Mouse (Mus musculus) cortical plate, adult 2 months (tissue): Measurements from ENCODE around the gene Lrrk1. TPM values are rescaled to one million over a fixed set of nuclear protein-coding genes. Genes with fewer than 3 reads are reported as not detected.

ENCODE experiments used
- H3K27ac ChIP-seq: fragments of 200-500 bp; 2 replicates; pipeline ENCODE4 v1.5.1; 2012; ENCODE audit warnings: low read length, control low read depth, inconsistent platforms; ENCODE audit not compliant: insufficient read depth
- H3K4me1 ChIP-seq: fragments of 200-500 bp; 2 replicates; pipeline ENCODE4 v1.6.1; 2011; ENCODE audit warnings: low read length; ENCODE audit not compliant: control insufficient read depth, insufficient read depth
- H3K4me3 ChIP-seq: fragments of 200-500 bp; 2 replicates; pipeline ENCODE4 v1.5.1; 2011; ENCODE audit warnings: mild to moderate bottlenecking, low read length, control low read depth; ENCODE audit not compliant: insufficient read depth
- CTCF ChIP-seq: fragments of 200-500 bp; IDR thresholded peaks from 2 replicates; pipeline ENCODE4 v1.5.1; 2011; ENCODE audit warnings: mild to moderate bottlenecking, control low read depth, low read length; ENCODE audit not compliant: insufficient read depth; ENCODE audit errors: extremely low read depth
- POLR2A ChIP-seq: fragments of 200-500 bp; IDR thresholded peaks from 2 replicates; pipeline ENCODE4 v1.6.1; 2011; ENCODE audit warnings: mild to moderate bottlenecking, low read length, control low read depth; ENCODE audit not compliant: insufficient read depth; ENCODE audit errors: extremely low read depth
- polyA plus RNA-seq: library from polyadenylated mRNA; depleted of rRNA; stranded (reverse); fragments of >200 nt; gene quantifications from 2 replicates; pipeline ENCODE4 v1.2.3, GENCODE M21; 2012

Gene Lrrk1
- polyA plus RNA-seq, 1 experiment = 3.5 TPM

DNA sequence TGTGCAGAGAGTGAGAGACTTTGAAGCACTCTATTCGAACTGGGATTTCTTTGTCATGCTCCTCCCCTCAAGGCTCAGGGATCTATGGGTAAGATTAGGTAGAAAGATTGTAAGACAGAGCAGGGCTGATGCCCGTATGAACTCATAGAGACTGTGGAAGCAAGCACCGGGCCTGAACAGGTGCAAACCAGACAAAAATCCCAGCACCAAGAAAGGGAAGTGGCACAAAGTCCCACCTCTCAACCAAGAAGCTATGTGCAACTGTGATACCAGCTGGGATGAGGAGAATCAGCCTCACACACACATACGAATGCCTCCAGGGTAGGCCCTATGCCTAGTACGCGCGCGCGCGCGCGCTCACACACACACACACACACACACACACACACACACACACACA is 2.3 kb downstream of the Lrrk1 start:
- Histone ChIP-seq H3K27ac (no peak overlapping the region), H3K4me1 (no peaks in the 10 kb centered on the region), H3K4me3 (no peak overlapping the region)
- TF ChIP-seq CTCF = no peak

DNA sequence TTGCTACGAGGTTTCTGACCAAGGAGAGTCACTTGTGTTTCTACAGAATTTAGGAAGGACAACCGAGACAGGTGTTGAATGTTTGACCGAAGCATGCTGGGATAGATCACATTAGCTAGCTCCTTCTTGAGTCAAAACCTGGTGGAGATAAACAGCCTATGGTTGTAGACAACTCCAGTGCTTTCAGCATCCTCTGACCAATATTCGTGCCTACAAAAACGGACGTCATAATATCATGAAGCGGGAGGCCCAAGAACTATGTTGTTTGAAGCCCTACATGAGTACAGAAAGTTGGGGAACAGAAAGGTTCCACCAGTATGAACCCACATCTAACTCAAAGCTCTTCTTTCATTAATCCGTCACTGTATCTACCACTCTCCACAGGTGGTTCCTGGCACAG is 3.3 kb downstream of the Lrrk1 start:
- no peaks in the 10 kb centered on the region for H3K4me1 ChIP-seq
- no peak overlapping the region for H3K4me3 ChIP-seq
- TF ChIP-seq CTCF = no peak
- no peak for TF ChIP-seq POLR2A
- H3K27ac ChIP-seq = no peak overlapping the region

DNA sequence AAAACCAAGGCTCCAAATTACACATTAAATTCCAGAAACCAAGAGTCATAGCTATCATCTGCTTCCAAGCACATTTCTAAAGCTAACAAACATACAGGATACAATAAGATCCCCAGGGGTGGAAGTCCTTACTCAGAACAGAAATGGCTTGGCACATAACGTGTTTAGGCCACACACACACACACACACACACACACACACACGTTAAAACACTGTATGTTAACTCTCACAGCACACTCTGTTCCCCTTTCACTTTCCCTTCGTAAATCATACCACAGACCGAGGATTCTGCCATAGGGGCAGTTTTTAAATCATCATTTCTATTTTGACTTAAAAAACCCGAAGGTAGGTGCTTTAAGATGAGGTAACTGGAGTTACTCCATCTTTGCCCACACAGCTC is 3.9 kb downstream of the Lrrk1 start:
- Histone ChIP-seq H3K27ac (no peak overlapping the region), H3K4me3 (no peak overlapping the region), H3K4me1 (no peaks in the 10 kb centered on the region)
- no peak for TF ChIP-seq CTCF
- TF ChIP-seq POLR2A = no peak

DNA sequence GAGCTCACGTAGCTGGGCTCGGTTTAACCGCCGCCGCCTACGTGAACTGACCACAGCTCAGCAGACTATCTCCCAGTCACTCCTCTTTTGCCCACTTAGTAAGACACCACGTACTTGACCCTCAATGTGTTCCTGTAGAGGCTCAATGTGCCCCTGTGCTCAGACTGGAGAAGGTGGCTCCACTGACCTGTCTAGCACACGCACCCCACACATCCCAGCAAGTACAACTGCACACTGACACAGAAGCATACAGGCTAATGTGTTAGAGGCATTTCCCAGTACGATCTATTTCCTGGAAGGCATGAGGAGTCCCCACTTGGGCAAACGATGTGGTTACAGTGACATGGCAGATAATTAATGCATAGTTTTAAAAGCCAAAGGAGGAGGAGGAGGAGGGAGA is 11.6 kb downstream of the Lrrk1 start:
- H3K4me3 ChIP-seq = no peak overlapping the region
- no peaks in the 10 kb centered on the region for H3K4me1 ChIP-seq
- no peak overlapping the region for H3K27ac ChIP-seq
- TF ChIP-seq POLR2A = no peak
- no peak for TF ChIP-seq CTCF

DNA sequence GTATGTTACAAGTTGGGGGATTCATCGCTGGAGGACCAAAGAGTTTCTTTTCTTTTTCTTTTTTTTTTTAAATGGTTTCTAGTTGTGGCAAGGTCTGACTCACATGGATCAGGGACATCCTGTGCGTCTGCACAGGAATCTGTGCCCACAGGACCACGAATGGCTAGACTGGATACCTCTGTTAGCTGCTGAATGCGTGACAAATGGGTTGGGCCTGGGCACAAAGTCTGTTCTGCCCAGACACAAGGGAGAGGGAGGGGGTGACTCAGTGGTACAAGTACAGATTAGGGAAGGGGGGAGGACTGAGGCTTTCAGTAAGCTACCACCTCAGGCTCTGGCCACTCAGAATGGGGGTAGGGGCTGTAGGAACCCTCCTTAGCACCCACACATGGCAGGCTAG is 12.4 kb downstream of the Lrrk1 start:
- H3K27ac ChIP-seq = no peak overlapping the region
- H3K4me1 ChIP-seq = no peaks in the 10 kb centered on the region
- TF ChIP-seq POLR2A (no peak), CTCF (no peak)
- H3K4me3 ChIP-seq = no peak overlapping the region

DNA sequence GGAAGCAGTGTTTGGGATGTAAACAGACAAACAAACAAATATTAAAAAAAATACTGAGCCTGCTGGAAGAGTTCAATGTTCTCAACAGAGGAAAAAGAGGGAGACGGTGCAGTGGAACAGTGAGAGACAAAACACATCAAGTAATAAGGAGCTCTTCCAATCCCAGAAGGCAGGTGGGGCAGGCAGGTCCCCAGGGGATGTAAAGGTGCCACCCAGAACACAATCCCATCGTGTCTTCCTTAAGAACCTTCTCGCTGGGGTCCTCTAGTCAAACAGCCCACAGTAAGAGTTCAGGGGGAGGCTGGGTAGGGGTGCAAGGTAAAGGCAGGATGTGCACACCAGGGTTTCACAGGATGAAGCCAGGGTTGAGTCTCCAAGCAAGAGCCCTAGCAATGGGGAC is 14.8 kb downstream of the Lrrk1 start:
- Histone ChIP-seq H3K27ac (no peak overlapping the region), H3K4me1 (no peaks in the 10 kb centered on the region), H3K4me3 (no peak overlapping the region)
- TF ChIP-seq POLR2A (no peak), CTCF (no peak)

DNA sequence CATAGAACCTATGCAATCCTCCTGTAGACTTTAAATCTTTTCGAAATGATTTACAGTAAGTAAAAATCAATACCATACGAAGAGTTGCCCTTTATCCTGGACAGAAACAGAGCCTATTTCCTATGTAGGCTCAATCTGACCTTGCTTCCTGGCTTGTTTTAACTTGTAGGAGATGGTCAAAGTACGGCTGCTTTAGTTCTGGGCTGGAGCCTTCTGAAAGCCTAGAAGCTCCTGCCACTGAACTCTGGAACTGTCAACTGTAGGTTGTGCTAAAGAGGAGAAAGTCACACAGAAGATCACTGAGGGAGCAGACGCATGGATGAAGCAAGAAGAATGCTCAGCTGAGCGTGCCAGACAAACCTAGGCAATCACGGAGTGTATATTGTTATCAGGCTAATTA is 17.2 kb downstream of the Lrrk1 start:
- no peak overlapping the region for H3K27ac ChIP-seq

DNA sequence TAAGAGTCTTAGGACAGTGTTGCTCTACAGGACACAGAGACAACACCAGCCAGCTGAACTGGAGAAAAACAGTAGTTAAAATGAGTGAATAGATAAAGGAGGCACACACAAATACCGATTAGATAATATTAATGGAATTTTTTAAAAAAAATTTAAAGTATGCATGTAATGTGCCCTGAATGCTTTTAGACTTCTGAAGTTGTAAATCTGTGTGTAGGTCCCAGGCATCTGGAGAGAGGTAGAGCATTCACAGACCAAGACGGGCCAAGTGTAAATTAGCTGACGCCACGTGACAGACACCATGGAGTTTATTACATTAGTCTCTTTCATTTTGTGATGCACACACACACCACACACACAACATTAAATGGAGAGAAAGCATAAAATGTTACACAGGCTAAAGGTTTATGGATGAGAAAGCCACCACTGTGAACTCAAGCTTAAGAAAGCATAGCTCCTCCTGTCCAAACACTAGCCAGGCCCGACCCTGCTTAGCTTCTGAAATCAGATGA is 18.2 kb downstream of the Lrrk1 start:
- Histone ChIP-seq H3K4me1 (no peaks in the 10 kb centered on the region), H3K4me3 (no peak overlapping the region), H3K27ac (no peak overlapping the region; the same call in 1 of the 2 replicates)
- TF ChIP-seq CTCF (no peak), POLR2A (no peak)

More for the DNA sequence above, 17.2 kb downstream of the Lrrk1 start:
- Histone ChIP-seq H3K4me3 (no peak overlapping the region), H3K4me1 (no peaks in the 10 kb centered on the region)
- no peak for TF ChIP-seq CTCF
- TF ChIP-seq POLR2A = no peak

DNA sequence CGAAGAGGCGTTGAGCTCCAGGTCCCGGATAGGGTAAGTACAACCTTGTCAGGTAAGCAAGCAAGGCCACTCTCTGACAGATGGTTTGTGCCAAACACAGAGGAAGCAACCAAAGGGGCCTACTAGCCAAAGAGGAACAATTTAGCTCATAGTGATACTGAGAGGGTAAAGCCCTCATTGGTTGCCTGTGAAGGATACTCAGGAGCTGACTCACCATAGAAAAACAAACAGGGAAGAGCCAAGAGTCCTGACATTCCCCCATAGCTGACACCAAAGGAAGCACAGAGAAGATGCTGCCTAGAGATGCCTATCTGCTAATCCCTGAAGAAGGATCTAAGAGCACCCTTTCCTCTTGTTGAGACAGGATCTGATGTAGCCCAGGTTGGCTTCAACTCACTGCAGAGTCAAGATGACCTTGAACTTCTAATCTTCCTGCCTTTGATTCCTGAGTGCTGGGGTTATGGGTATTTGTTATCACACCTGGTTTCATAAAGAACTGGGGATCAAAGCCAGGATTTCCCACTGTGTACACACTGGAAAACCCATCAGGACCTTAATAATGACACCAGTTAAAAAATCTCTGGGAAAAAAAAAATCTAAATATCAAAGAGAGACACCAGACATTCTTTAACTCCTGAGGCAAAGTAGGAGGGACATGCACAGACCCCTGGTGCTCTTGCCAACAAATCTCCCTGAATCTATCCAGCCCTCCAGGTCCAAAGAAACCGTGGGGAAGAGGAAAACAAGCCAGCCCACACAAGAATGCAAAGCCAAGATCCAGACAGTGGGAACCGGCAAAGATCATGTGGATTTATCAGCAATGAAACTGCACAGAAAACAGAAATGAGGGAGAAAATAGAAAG is 18.8 kb downstream of the Lrrk1 start:
- no peak overlapping the region for H3K27ac ChIP-seq
- H3K4me1 ChIP-seq = no peaks in the 10 kb centered on the region
- TF ChIP-seq POLR2A = no peak
- TF ChIP-seq CTCF = no peak
- H3K4me3 ChIP-seq = no peak overlapping the region

DNA sequence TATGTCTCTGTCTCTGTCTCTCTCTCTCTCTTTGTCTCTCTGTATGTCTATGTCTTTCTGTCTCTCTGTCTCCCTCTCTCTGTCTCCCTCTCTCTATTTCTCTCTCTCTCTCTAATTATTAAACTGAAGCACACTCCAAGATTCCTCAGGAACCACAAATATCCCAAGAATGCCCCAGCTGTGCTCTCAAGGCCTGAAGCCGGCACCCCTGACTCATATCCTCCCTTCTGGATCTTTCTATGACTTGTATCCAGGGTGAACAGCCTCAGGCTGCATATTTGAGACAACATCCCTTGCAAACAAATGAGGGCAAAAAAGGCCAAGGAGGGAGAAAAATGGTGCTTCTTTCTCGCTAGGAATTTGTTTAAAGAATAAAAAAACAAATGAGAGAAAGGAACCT is 22.2 kb downstream of the Lrrk1 start, which contains the start of gene Gm10974:
Gm10974 (plus strand) TSS at position 2 of the 400 bp plus-strand sequence.
- TF ChIP-seq CTCF (no peak), POLR2A (no peak)
- Histone ChIP-seq H3K4me3 (no peak within 1 kb of the TSS), H3K4me1 (no peaks in the 10 kb centered on the region), H3K27ac (no peak within 1 kb of the TSS)

DNA sequence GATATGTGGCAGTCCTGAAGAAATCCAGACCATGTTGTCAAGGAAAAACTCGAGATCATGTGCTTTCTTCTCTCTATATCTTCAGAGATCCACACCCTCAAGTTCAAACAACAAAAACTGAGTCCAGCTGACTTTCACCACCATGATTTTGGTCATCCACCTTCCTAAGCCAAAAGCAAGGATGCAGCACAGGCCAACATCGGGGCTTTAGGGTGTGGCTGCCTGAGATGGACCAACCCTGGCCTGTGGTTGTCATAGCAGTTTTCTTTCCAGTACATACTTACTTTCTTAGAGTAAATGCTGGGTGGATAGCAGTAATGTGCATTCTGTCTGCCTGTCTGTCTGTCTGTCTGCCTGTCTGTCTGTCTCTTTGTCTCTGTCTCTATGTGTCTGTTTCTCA is 22.7 kb downstream of the Lrrk1 start:
- TF ChIP-seq POLR2A (no peak), CTCF (no peak)
- Histone ChIP-seq H3K27ac (no peak overlapping the region), H3K4me1 (no peaks in the 10 kb centered on the region), H3K4me3 (no peak overlapping the region)
